Mouse (Mus musculus) kidney, embryonic 15.5 days (tissue): ENCODE results near the gene Chrnb2. TPM values are rescaled to one million over a fixed set of nuclear protein-coding genes. Genes with fewer than 3 reads are reported as not detected.

ENCODE experiments used
- ATAC-seq: fragments of 200-750 bp; cut with Nextera tagmentation; replicated peaks from 2 replicates; pipeline ENCODE4 v1.8.0; 2017; ENCODE audit warnings: moderate TSS enrichment; ENCODE audit not compliant: low FRiP score
- H3K27ac ChIP-seq: fragments of 300-500 bp; sonication (generic); 2 replicates; pipeline ENCODE4 v1.5.1; 2015; ENCODE audit warnings: mild to moderate bottlenecking, inconsistent platforms
- H3K27me3 ChIP-seq: fragments of 300-500 bp; sonication (generic); 2 replicates; pipeline ENCODE4 v1.6.1; 2015; ENCODE audit warnings: inconsistent platforms
- H3K36me3 ChIP-seq: fragments of 300-500 bp; sonication (generic); 2 replicates; pipeline ENCODE4 v1.6.1; 2015; ENCODE audit warnings: inconsistent platforms
- H3K4me1 ChIP-seq: fragments of 300-500 bp; sonication (generic); 2 replicates; pipeline ENCODE4 v1.6.1; 2015; ENCODE audit warnings: inconsistent platforms
- H3K4me2 ChIP-seq: fragments of 300-500 bp; sonication (generic); 2 replicates; pipeline ENCODE4 v1.6.1; 2015; ENCODE audit warnings: moderate library complexity, mild to moderate bottlenecking, inconsistent platforms
- H3K4me3 ChIP-seq: fragments of 300-500 bp; sonication (generic); replicated peaks from 2 replicates; pipeline ENCODE4 v1.5.1; 2015; ENCODE audit warnings: mild to moderate bottlenecking, inconsistent platforms
- H3K9ac ChIP-seq: fragments of 300-500 bp; sonication (generic); 2 replicates; pipeline ENCODE4 v1.6.1; 2015; ENCODE audit warnings: mild to moderate bottlenecking, inconsistent platforms
- H3K9me3 ChIP-seq: fragments of 300-500 bp; sonication (generic); replicated peaks from 2 replicates; pipeline ENCODE4 v1.6.1; 2016; ENCODE audit warnings: inconsistent platforms
- WGBS: fragments of 180-500 bp; shearing (Covaris S2); methylation state at CpG from one replicate; pipeline ENCODE4 v1.1.7; 2015; ENCODE audit warnings: mixed read lengths; 5-methylcytosine and 5-hydroxymethylcytosine counted together
- polyA plus RNA-seq: library from polyadenylated mRNA; unstranded; fragments of >200 nt; fragmentation: Nextera tagmentation; extraction: Ambion mirVana; gene quantifications from 2 replicates; pipeline ENCODE4 v1.2.1, GENCODE M21; 2015

The Chrnb2 gene
- polyA plus RNA-seq, 1 experiment from 2014 or later: 0.75 TPM

- Histone ChIP-seq H3K9ac (peak overlapping the region; percentile 59), H3K4me2 (peak overlapping the region; percentile 80), H3K4me1 (peaks cover 14% of the 10 kb centered on the region), H3K36me3 (peaks cover 5% of the 10 kb centered on the region; the same call in 1 of the 2 replicates), H3K9me3 (no peaks in the 10 kb centered on the region), H3K27ac (peak overlapping the region; percentile 83), H3K27me3 (no peaks in the 10 kb centered on the region), H3K4me3 (peak overlapping the region; percentile 73)
- peak; percentile 97 for ATAC-seq
- WGBS: 1% methylated on average over 32 of the region's 32 CpGs
These were observed 33.8 kb downstream of the Chrnb2 start for GRCm38 (mm10) chr3:89730350-89731331.

GRCm38 (mm10) chr3:89728848-89729247, 35.6 kb downstream of the Chrnb2 start:
- H3K36me3 ChIP-seq: no peaks in the 10 kb centered on the region
- no peak overlapping the region for H3K4me3 ChIP-seq
- peaks cover 14% of the 10 kb centered on the region for H3K4me1 ChIP-seq
- no peak overlapping the region for H3K9ac ChIP-seq
- ATAC-seq: no peak
- H3K27me3 ChIP-seq: no peaks in the 10 kb centered on the region
- WGBS: 70% methylated on average over 2 of the region's 2 CpGs
- H3K27ac ChIP-seq: no peak overlapping the region
- no peaks in the 10 kb centered on the region for H3K9me3 ChIP-seq
- H3K4me2 ChIP-seq: no peak overlapping the region

DNA sequence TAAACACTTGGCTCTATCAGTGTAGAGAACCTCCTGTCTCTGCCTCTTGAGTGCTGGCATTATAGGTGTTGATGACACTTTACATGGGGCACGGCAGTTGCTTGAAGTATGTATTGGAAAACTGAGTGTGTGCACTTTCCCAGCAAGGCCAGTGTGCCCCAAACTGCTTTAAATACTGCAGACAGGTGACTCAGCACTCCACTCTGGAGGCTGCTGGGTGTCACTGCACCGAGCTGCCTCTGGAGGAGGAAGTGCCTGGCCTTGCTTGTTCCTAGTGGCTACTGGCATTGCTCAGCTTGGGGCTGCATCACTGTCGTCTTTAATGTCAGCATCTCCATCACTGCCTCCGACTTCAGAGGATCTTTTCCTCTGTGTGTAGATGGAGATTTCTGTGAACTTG, 37.4 kb downstream of the Chrnb2 start:
- Histone ChIP-seq H3K4me1 (peaks cover 14% of the 10 kb centered on the region), H3K9me3 (no peaks in the 10 kb centered on the region), H3K9ac (no peak overlapping the region), H3K27me3 (no peaks in the 10 kb centered on the region), H3K27ac (no peak overlapping the region), H3K4me2 (no peak overlapping the region), H3K4me3 (no peak overlapping the region), H3K36me3 (no peaks in the 10 kb centered on the region)
- 24% methylated on average over 4 of the region's 4 CpGs for WGBS
- no peak for ATAC-seq

- Histone ChIP-seq H3K36me3 (no peaks in the 10 kb centered on the region), H3K9ac (no peak overlapping the region), H3K4me3 (no peak overlapping the region), H3K4me1 (no peaks in the 10 kb centered on the region), H3K27me3 (no peaks in the 10 kb centered on the region), H3K9me3 (no peaks in the 10 kb centered on the region), H3K4me2 (no peak overlapping the region), H3K27ac (no peak overlapping the region)
- WGBS: 80% methylated on average over 7 of the region's 7 CpGs
- no peak for ATAC-seq
These were observed 40.9 kb downstream of the Chrnb2 start for GRCm38 (mm10) chr3:89723400-89724084.

DNA sequence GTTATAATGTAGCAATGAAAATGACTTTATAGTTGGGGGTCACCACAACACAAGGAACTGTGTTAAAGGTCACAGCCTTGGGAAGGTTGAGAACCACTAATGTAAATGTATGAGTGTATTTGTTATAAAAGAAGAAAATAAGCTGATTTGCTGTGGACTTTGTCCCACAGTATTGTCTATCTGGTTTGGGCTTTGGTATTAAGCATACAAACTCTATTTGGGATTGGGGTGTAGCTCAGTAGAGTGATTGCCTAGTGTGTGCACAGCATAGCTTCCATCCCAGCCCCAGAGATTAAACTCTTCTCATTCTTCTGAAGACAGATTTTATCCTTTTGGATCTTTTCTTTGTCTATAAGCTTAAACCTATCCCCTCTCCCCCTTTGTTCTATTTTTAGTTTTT, 42.4 kb downstream of the Chrnb2 start:
- H3K27me3 ChIP-seq: no peaks in the 10 kb centered on the region
- H3K4me2 ChIP-seq: no peak overlapping the region
- no peaks in the 10 kb centered on the region for H3K4me1 ChIP-seq
- no peak overlapping the region for H3K4me3 ChIP-seq
- no peaks in the 10 kb centered on the region for H3K9me3 ChIP-seq
- H3K36me3 ChIP-seq: no peaks in the 10 kb centered on the region
- no peak overlapping the region for H3K9ac ChIP-seq
- H3K27ac ChIP-seq: no peak overlapping the region
- ATAC-seq: no peak

- H3K4me2 ChIP-seq: peak overlapping the region; percentile 94
- peaks cover 8% of the 10 kb centered on the region; the same call in 1 of the 2 replicates for H3K27me3 ChIP-seq
- H3K9me3 ChIP-seq: 0 out of 2 replicates have a peak, but pooled peaks cover 3% of the 10 kb centered on the region
- H3K27ac ChIP-seq: no peak overlapping the region
- WGBS: 67% methylated on average over 6 of the region's 6 CpGs
- peak overlapping the region; percentile 96 for H3K4me3 ChIP-seq
- ATAC-seq: no peak
- H3K36me3 ChIP-seq: no peaks in the 10 kb centered on the region
- peaks cover 14% of the 10 kb centered on the region for H3K4me1 ChIP-seq
- H3K9ac ChIP-seq: peak overlapping the region; percentile 90
These were observed 48.5 kb downstream of the Chrnb2 start for GRCm38 (mm10) chr3:89715967-89716256.

DNA sequence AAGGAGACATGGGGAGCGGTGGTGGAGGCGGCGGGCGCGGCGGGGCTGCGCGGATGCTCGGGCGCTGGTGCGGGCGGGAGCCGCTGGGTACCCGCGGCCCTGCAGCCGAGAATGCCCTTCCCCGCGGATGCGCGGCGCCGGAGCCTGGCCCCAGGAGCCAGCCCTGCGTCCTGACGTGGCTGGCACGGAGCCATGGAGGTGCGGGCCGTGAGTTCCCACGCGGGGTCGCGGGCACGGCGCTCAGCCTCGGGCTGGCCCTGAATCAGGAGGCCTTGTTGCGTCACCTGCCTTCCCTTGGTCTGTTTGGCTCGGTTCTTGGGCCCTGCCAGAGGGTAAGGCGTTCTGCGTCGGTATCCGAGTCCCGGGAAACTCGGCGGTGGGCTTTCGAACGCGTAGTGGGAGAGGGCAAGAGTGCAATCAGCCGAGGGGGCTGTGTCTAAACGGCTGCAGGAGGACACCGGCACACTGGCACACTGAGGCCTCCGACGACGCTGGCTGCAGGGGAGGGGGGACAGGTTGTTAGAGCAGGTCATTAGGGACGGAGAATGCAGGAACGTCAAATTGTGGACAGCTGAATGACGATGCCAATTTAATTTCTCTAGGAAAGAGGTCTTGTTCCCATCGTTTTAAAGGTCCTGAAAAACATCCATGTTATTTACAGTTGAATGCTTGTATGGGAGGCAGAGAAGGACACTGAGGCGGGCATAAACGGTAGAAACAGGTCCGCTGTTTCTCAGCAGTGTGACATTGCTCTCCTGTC, 49.0 kb downstream of the Chrnb2 start:
- H3K4me1 ChIP-seq: peaks cover 14% of the 10 kb centered on the region
- H3K4me3 ChIP-seq: peak overlapping the region; percentile 96
- 0 out of 2 replicates have a peak overlapping the region, but pooled peaks have one; percentile 11 for H3K27ac ChIP-seq
- peak overlapping the region; percentile 90 for H3K9ac ChIP-seq
- peak; percentile 81 for ATAC-seq
- H3K9me3 ChIP-seq: 0 out of 2 replicates have a peak, but pooled peaks cover 3% of the 10 kb centered on the region
- WGBS: 2% methylated on average over 58 of the region's 59 CpGs
- H3K4me2 ChIP-seq: peak overlapping the region; percentile 94
- H3K36me3 ChIP-seq: no peaks in the 10 kb centered on the region
- H3K27me3 ChIP-seq: peaks cover 8% of the 10 kb centered on the region; the same call in 1 of the 2 replicates

DNA sequence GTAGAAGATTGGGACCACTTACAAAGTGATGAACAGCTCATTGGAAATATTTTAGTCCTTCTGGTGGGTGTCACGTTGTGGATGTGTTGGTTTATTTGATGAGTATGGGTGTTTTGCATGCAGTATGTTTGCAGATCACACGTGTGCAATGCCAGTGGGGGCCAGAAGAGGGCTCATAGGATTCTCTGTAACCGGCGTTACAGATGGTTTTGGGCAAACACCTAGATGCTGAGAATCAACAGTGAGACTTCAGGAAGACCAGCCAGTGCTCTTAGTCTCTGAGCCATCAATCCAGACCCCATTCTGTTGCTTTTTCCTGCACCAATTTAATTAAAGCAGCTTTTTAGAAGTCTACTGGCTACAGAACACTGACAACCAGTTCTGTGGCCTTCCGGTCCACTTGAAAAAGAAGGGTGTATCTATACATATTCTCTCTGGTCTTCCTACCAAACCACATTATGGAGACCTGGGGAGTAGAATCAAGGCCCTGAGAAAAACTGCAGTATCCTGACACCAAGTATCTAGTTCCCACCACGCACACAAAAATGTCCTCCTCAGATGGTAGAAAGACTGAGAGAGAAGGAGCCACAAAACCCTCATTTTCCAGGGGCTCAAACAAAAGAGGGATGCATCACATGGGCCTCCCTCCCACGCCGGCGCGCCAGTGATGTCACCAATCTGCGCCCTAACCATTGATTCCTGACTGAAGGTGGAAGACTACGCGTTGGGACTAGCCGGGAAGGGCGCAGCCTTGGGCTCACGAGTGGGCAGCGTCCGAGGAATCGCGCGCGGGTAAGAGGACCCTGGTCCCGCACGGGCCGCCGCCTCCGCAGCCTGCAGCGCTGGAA, 49.8 kb downstream of the Chrnb2 start, which contains the start of gene Adar:
Gene Adar (plus strand): TSS at position 664 of the 848 bp plus-strand sequence.
- 0 out of 2 replicates have a peak, but pooled peaks cover 3% of the 10 kb centered on the region for H3K9me3 ChIP-seq
- peak within 1 kb of the TSS; percentile 94 for H3K4me2 ChIP-seq
- no peaks in the 10 kb centered on the region for H3K36me3 ChIP-seq
- peak within 1 kb of the TSS; percentile 90 for H3K9ac ChIP-seq
- ATAC-seq: peak; percentile 79
- H3K4me3 ChIP-seq: peak within 1 kb of the TSS; percentile 96
- H3K4me1 ChIP-seq: peaks cover 14% of the 10 kb centered on the region
- H3K27me3 ChIP-seq: peaks cover 8% of the 10 kb centered on the region; the same call in 1 of the 2 replicates
- 6% methylated on average over 28 of the region's 28 CpGs for WGBS
- H3K27ac ChIP-seq: peak within 1 kb of the TSS; percentile 39; the same call in 1 of the 2 replicates

DNA sequence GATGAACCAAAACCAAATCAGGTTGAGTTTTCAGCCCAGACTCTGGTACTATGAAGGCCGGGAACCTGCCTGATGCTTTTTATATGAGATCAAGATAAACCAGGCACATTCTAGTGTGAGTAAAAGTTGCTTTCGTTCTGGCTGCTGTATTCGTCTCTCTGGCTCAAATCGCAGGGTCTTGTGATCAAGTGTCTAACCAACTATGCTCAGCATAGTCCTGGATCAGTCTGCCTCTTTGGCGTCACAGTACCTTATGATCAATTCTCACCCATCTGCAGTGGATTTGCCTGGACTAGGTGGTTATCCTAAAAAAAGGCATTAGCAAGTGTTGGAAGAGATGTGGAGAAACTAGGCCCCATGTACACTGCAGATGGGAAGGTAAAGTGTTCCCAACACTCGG, 60.4 kb downstream of the Chrnb2 start:
- WGBS: 80% methylated on average over 6 of the region's 6 CpGs

DNA sequence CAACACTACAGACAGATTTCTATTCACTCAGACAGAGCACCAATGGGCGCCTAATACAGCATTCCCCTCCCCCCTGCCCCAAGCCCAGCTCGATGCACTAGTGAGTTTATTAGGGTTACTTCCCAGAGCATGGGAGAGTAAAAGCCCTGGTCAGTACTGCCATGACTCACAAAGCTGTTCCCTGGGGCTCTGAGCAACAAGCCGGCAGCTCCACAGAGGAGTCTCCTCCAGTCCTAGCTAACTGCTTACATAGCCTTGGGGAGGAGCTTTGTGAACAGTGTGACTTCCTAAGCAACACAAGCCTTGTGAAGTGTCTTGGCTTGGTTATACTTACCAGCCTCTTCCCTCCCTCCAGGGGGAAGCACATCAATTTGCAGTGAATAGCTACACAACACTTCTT, 60.8 kb downstream of the Chrnb2 start:
- no peaks in the 10 kb centered on the region for H3K36me3 ChIP-seq
- H3K9me3 ChIP-seq: no peaks in the 10 kb centered on the region
- H3K4me3 ChIP-seq: no peak overlapping the region
- H3K4me1 ChIP-seq: no peaks in the 10 kb centered on the region
- WGBS: 26% methylated on average over 3 of the region's 3 CpGs
- H3K9ac ChIP-seq: no peak overlapping the region
- no peak for ATAC-seq
- H3K27me3 ChIP-seq: peaks cover 3% of the 10 kb centered on the region; the same call in 1 of the 2 replicates
- no peak overlapping the region for H3K4me2 ChIP-seq
- H3K27ac ChIP-seq: no peak overlapping the region

More for the DNA sequence above, 60.4 kb downstream of the Chrnb2 start:
- Histone ChIP-seq H3K9ac (no peak overlapping the region), H3K9me3 (no peaks in the 10 kb centered on the region), H3K27me3 (peaks cover 3% of the 10 kb centered on the region; the same call in 1 of the 2 replicates), H3K36me3 (no peaks in the 10 kb centered on the region), H3K4me1 (no peaks in the 10 kb centered on the region), H3K4me3 (no peak overlapping the region), H3K4me2 (no peak overlapping the region), H3K27ac (no peak overlapping the region)
- ATAC-seq: no peak

GRCm38 (mm10) chr3:89700461-89700860, 64.0 kb downstream of the Chrnb2 start:
- 81% methylated on average over 11 of the region's 11 CpGs for WGBS
- no peak overlapping the region for H3K27ac ChIP-seq

More at GRCm38 (mm10) chr3:89700461-89700860, 64.0 kb downstream of the Chrnb2 start:
- H3K27me3 ChIP-seq: peaks cover 3% of the 10 kb centered on the region; the same call in 1 of the 2 replicates
- no peaks in the 10 kb centered on the region for H3K36me3 ChIP-seq
- no peak for ATAC-seq
- no peaks in the 10 kb centered on the region for H3K9me3 ChIP-seq
- no peak overlapping the region for H3K9ac ChIP-seq
- no peak overlapping the region for H3K4me3 ChIP-seq
- no peaks in the 10 kb centered on the region for H3K4me1 ChIP-seq
- no peak overlapping the region for H3K4me2 ChIP-seq
